Mouse (Mus musculus): ENCODE measurements around the gene Oscp1.

GRCm38 (mm10) chr4:126123309-126124040 is 65.1 kb downstream of the Oscp1 start:
- TF ChIP-seq POLR2A (IDR thresholded peaks at IDR 0.05; ENCODE audit: extremely low read depth, insufficient read depth, low read length), result no peak
- no peak for TF ChIP-seq CTCF (IDR thresholded peaks at IDR 0.05; ENCODE audit: low read depth, low read length)

All from liver, adult 2 months (tissue).